Mouse (Mus musculus) cerebellum, postnatal 14 days (tissue): ENCODE measurements at regions not wholly inside any gene's neighbourhood (a gene's known extent, or its start where the extent isn't known, plus 50 kb on each side); places are given as distances from the start of the nearest gene placed in this dataset.
A peak's percentile ranks its signal among the peaks of the same experiment; 100 is the strongest.

Experiments used
- DNase-seq, 2 experiments: peaks; one replicate each; pipeline ENCODE4 v3.0.0; 2021; ENCODE audit warnings: mixed read lengths in 2 of 2

DNA sequence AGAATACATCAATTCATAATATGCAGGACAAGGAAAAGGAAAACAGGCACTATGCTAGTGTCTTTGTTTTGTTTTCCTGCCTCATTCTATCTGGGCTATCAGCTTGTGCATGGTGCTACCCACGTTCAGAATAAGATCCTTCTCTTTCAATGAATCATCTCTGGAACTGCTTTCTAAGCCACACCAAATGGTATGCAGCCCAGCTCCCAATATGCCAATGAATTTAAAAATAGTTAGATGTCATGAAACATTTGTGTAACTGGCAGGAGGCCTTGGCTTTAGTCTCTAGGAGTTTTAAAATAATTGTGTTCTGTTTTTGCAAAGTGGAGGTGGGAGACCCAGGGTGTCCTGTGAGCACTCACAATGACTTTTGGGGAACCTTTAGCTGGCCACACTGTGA lies 603.1 kb upstream of the Sema6d start:
- peak in 1 of 2 experiments; percentile 1 for DNase-seq

DNA sequence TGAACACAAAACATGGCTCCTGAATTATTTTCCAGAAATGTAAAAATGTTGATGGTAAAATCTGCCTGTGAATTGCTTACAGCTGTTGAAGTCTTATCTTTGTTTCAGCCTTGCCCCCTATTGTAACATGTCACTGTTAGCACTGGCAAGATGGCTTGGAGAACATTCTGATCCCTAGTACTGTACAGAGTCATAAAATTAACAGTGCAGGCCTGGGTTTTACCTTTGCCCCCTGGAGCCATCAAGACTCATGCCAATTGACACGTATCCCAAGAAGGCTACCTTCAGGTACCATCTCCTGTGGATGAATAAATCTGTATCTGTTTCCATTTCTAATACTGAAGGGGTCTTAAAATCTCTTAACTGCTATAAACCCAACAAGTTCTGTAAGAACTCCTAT lies 583.6 kb upstream of the Sema6d start:
- DNase-seq: no peak

DNA sequence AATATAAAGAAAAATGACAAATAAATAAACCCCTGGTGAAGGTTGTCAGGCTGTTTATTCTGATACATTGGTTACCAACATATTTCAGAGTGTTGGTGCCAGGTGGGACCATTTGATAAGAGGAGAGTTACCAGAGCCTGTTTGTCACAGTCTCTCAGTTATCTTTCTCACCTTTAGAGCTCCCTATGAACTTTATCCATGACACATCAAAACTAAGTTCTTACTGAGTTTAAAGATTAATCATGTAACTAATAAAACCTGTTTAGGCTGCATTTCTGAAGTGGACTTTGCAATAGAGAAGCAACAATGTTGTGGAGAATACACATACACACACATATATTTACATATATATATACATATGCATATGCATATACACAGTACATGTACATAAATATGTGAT lies 582.7 kb upstream of the Sema6d start:
- no peak for DNase-seq

DNA sequence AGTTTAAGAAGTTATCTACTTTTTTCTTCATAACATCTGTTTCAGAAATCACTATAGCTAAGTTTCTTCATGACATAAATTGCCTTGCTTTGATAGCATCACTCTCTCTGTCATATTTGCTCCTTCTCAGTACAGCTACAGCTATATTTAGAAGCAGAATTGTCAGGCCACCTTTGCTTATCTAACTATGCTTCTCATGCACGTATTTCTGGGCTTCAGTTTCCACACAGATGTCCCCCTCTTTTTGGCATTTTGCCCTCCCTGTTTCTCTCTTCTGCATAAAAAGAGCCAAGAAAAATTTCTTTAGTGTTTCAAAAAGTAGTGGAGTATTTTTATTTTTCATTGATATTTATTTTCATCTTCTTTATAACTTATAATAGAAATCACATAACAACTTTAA lies 560.9 kb upstream of the Sema6d start:
- peak; percentile 37 to 52 for DNase-seq

DNA sequence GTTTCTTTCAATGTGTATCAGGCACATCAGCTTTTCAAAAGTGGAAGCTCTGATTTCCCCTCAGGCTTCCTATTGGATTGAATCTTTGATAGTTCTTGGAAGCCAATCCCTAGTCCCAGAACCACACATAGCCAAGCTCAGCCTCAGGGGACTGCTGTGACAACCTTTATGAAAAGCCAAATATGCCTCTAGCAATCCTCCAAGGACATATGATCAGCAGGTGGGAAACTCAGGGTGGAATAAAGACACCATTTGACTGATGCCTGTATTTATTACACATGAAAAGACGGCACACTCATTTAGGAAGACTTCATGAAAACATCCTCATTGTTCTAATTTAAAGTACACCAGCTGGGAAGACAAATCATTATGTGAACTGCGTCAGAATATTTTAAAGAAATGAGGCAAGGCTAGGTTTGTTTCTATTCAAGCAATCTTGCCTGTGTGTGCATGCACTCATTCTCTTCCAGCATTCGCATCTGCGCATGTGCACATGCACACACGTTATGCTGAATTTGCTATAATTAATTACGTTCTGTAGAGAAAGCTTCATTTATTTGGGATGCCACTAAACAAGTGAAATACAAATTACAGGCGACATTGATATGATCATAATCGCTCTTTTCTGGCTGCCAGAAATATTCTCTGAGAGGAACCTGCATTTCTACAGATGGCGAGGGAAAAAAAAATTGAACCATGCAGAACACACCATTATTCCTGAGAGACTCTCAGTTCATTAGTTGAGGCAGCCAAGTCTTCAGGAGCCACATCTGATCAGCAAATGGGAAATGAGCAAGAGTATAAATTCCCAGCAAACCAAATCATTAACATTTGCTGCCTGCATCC lies 556.6 kb upstream of the Sema6d start:
- peak; percentile 23 to 43 for DNase-seq

DNA sequence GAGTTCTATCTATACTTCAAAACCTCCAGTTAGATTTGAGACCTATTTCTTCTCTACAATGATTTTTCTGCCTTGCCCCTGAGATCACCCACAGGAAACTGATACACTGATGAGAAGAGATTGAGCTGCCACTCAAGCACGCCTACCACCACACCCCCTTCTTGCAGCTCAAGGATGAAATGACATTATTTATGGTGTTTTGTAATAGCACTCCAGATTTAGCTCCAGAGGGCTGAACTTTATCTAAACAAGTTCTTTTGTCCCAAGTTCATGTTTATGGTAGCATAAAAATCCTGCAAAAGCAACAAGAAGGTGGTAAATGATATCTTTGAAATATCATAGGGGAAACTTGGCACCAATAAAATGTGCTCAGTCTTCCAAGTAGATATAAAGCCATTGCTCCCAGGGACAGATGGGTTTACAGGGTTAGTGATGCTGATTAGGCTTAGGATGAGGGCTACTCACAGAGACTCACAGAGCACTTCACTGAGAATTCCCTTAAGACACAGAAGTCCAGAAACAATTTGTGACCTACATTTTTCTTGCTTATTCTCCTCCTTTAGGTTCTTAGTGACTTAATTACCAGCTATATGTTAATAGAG lies 538.4 kb upstream of the Sema6d start:
- DNase-seq: no peak

DNA sequence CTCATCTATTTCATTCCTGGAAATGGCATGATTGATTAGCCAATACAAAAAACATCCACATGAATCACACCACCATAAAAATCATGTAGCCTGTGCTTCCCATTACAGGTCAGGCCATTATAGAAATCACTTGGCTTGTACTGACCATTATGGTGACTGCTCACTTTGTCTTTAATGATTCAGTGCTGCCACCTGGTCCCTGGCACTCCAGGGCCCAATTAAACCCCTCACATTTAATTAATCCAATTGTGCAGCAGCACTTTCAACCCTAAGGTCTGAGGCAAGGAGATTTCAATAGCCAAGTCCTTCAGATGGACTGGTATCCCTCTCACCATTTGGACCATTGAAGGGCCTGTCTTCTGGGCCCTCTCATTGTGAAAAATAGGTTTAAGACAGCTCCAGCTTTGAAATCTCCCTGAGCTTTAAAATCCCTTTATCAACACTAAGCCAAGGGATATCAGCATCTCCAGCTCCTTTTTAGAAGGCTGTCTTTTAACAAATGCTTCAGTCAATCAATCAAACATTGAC lies 531.6 kb upstream of the Sema6d start:
- DNase-seq: no peak
